Mouse (Mus musculus) neutrophil, adult 83 days (primary cell): ENCODE measurements around the gene Bsn. TPM values are rescaled to one million over a fixed set of nuclear protein-coding genes. Genes with fewer than 3 reads are reported as not detected.

Experiments used
- total RNA-seq, 2 experiments: library from RNA; stranded (reverse); gene quantifications; one replicate each; pipeline ENCODE4 v1.2.4; 2023

The Bsn gene
- total RNA-seq, result under 1 TPM; 0.68 to 0.94 TPM

GRCm38 (mm10) chr9:108189787-108190679 is at the start of gene Bsn:
Bsn (minus strand) TSS chr9:108190384.

GRCm38 (mm10) chr9:108094184-108094941 is 95.8 kb downstream of the Bsn start, which contains the start of gene Apeh:
Apeh (minus strand) TSS chr9:108094606.

DNA sequence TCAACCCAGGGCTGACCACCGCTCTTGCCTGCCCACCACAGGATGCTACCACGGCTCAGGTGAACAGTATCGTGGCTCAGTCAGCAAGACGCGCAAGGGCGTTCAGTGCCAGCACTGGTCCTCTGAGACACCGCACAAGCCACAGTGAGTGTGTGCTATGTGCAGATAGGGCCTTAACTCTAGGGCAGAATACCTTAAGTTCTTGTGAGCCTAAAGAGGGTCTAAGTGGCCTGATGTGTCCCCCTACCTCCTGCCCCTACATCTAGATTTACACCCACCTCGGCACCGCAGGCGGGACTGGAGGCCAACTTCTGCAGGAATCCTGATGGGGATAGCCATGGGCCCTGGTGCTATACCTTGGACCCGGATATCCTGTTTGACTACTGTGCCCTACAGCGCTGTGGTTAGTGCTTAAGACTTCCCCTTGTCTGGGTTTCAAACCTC is 107.2 kb downstream of the Bsn start, which contains the start of gene Rnf123:
Gene Rnf123 (minus strand): TSS at position 359 of the 444 bp plus-strand sequence.

GRCm38 (mm10) chr9:108080168-108080567 is 110.0 kb downstream of the Bsn start, which contains the start of gene Mst1:
Mst1 (plus strand) TSS chr9:108080436.

DNA sequence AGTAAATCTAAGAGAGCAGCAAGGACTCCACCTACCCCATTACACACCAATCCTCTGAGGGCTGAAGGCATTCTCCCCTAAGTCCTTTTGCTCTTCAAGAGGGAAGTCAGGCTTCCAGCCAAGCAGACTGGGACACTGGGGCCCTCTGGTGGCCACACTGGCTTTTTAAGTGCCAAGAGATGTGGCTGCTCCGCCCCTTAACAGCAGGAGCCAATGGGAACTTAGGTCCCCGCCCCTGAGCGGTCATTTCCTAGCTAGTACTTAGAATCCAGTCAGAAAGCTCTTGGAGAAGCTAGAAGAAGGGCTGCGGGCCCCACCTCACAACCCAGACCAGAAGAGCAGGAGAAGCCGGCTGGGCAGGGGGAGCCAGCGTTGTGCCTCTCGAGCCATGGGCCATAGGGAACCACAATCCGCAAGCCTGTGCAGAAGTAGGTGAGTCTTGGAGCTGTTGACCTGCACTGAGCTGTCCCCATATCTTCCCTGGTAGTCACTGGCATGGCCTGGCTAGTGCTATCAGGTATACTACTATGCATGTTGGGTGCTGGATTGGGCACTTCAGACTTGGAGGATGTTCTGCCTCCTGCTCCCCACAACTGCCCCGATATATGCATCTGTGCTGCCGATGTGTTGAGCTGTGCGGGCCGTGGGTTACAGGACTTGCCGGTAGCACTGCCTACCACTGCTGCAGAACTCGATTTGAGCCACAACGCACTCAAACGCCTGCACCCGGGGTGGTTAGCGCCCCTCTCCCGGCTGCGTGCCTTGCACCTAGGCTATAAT is 137.1 kb downstream of the Bsn start, which contains the start of gene Amigo3:
Gene Amigo3 (plus strand): TSS at position 275 of the 780 bp plus-strand sequence.

DNA sequence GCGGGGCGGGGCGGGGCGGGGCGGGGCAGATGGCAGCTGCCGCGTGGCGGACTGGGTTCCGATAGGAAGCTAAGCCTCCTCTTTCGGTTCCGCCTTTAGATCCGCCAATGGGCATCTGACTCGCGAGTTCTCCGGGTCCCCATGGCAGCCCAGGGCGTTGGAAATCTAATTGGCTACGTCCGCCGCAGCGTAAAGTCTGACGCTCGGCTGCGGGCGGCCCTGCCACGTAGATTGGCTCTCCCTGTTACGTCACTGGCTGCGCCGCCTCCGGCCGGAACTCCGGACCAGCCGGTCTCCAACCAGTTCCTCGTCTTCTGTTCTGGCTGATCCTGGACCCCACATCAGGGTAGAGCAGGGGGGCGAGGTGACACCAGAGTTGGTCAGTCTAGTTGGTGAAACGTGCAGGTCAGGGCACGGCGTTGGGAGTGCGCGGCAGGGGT is 141.1 kb downstream of the Bsn start, which contains the start of gene Gmppb:
Gene Gmppb (plus strand): TSS at position 227 of the 440 bp plus-strand sequence.

Other genes with a start within 250 kb of the Bsn start
- 10 to 100 TPM; 13.1 to 17.7 TPM for gene Traip, start 240.2 kb downstream of the Bsn start, total RNA-seq
- 10 to 100 TPM; 63.0 to 83.7 TPM for gene Uba7, start 214.9 kb downstream of the Bsn start, total RNA-seq
- gene Gm20661, start 207.3 kb downstream of the Bsn start, total RNA-seq, result not detected
- 1 to 10 TPM; 2.4 to 2.7 TPM for gene Inka1, start 204.5 kb downstream of the Bsn start, total RNA-seq
- 1 to 10 TPM in 1 of 2 experiments, under 1 TPM in 1; 0.44 to 1.6 TPM for gene Cdhr4, start 197.9 kb downstream of the Bsn start, total RNA-seq
- 1 to 10 TPM in 1 of 2 experiments, not detected in 1; 1.1 TPM for gene Gm20662, start 194.0 kb downstream of the Bsn start, total RNA-seq
- 100 to 1,000 TPM; 105 to 113 TPM for gene Ip6k1, start 187.9 kb downstream of the Bsn start, total RNA-seq
- gene Gmppb, start 141.1 kb downstream of the Bsn start, total RNA-seq, result 10 to 100 TPM; 18.7 to 19.0 TPM
- 1 to 10 TPM; 3.6 to 4.6 TPM for gene Amigo3, start 137.2 kb downstream of the Bsn start, total RNA-seq
- under 1 TPM; 0.37 to 0.93 TPM for gene Mst1, start 109.9 kb downstream of the Bsn start, total RNA-seq
- gene Rnf123, start 107.0 kb downstream of the Bsn start, total RNA-seq, result 10 to 100 TPM; 49.7 to 65.9 TPM
- gene Apeh, start 95.8 kb downstream of the Bsn start, total RNA-seq, result 10 to 100 TPM; 54.8 to 67.8 TPM
- gene Dag1, start 73.6 kb upstream of the Bsn start, total RNA-seq, result 1 to 10 TPM; 6.3 to 6.9 TPM
- gene Nicn1, start 100.0 kb upstream of the Bsn start, total RNA-seq, result 1 to 10 TPM; 1.0 to 2.8 TPM
- under 1 TPM in 1 of 2 experiments, not detected in 1; 0.68 TPM for gene Amt, start 106.5 kb upstream of the Bsn start, total RNA-seq
- gene Rhoa, start 115.7 kb upstream of the Bsn start, total RNA-seq, result 100 to 1,000 TPM; 425 to 443 TPM
- 10 to 100 TPM; 13.5 to 13.9 TPM for gene Tcta, start 115.8 kb upstream of the Bsn start, total RNA-seq
- 1,000 to 10,000 TPM; 1,372 to 1,471 TPM for gene Gpx1, start 148.5 kb upstream of the Bsn start, total RNA-seq
- 100 to 1,000 TPM; 119 to 129 TPM for gene Usp4, start 157.5 kb upstream of the Bsn start, total RNA-seq
- gene 1700102P08Rik, start 202.4 kb upstream of the Bsn start, total RNA-seq, result 1 to 10 TPM; 1.6 to 2.5 TPM
- gene Ccdc36, start 238.1 kb upstream of the Bsn start, total RNA-seq, result not detected
- not detected for gene BC048562, start 246.1 kb upstream of the Bsn start, total RNA-seq